Mouse (Mus musculus) CH12.LX (cell line): Measurements from ENCODE around the gene Haus4.

ENCODE experiments used
- BHLHE40 ChIP-seq: IDR thresholded peaks from 2 replicates; pipeline ENCODE4 v1.6.1; 2011; ENCODE audit warnings: mild to moderate bottlenecking, low read depth, low read length, improper control_type of control experiment
- CTCF ChIP-seq, 2 experiments: IDR thresholded peaks in 1 of 2; conservative IDR thresholded peaks in 1 of 2; 2 replicates each; pipeline ENCODE4 v1.5.1; 2011 to 2012; ENCODE audit warnings: low read depth in 2 of 2, low read length in 2 of 2, improper control_type of control experiment in 1 of 2, inconsistent platforms in 1 of 2, mild to moderate bottlenecking in 1 of 2, moderate library complexity in 1 of 2
- E2F4 ChIP-seq: IDR thresholded peaks from 2 replicates; pipeline ENCODE4 v1.6.1; 2011; ENCODE audit warnings: low read depth, low read length, improper control_type of control experiment; ENCODE audit not compliant: insufficient replicate concordance
- ELF1 ChIP-seq: IDR thresholded peaks from 2 replicates; pipeline ENCODE4 v1.6.1; 2014; ENCODE audit warnings: low read depth, mild to moderate bottlenecking, inconsistent platforms, low read length, improper control_type of control experiment
- POLR2A ChIP-seq: IDR thresholded peaks from 2 replicates; pipeline ENCODE4 v1.6.1; 2011; ENCODE audit warnings: low read depth, mild to moderate bottlenecking, improper control_type of control experiment, low read length
- SMC3 ChIP-seq: IDR thresholded peaks from 2 replicates; pipeline ENCODE4 v1.6.1; 2011; ENCODE audit warnings: low read depth, low read length, improper control_type of control experiment
- USF1 ChIP-seq: IDR thresholded peaks from 2 replicates; pipeline ENCODE4 v1.6.1; 2014; ENCODE audit warnings: low read depth, mild to moderate bottlenecking, inconsistent platforms, low read length, improper control_type of control experiment
- USF2 ChIP-seq: conservative IDR thresholded peaks from 2 replicates; pipeline ENCODE4 v1.6.1; 2011; ENCODE audit warnings: low read depth, low read length, improper control_type of control experiment

GRCm38 (mm10) chr14:54527227-54528006 lies 27.0 kb downstream of the Haus4 start:
- no peak for TF ChIP-seq USF2
- no peak for TF ChIP-seq POLR2A
- no peak for TF ChIP-seq BHLHE40
- no peak for TF ChIP-seq CTCF (conservative IDR thresholded peaks at IDR 0.05 in 1 of 2, IDR thresholded peaks at IDR 0.05 in 1 of 2; ENCODE audit: low read depth in 2 of 2, low read length in 2 of 2)
- no peak for TF ChIP-seq ELF1
- no peak for TF ChIP-seq USF1
- no peak for TF ChIP-seq SMC3
- TF ChIP-seq E2F4, result no peak
